Mouse (Mus musculus) spleen, adult 18-20 months (tissue): ENCODE data around the gene Eps8l2.

Source experiments
- DNase-seq, 2 experiments: peaks; one replicate each; pipeline ENCODE4 v3.0.0; 2022; ENCODE audit warnings: mixed read lengths in 2 of 2

The Eps8l2 gene

DNA sequence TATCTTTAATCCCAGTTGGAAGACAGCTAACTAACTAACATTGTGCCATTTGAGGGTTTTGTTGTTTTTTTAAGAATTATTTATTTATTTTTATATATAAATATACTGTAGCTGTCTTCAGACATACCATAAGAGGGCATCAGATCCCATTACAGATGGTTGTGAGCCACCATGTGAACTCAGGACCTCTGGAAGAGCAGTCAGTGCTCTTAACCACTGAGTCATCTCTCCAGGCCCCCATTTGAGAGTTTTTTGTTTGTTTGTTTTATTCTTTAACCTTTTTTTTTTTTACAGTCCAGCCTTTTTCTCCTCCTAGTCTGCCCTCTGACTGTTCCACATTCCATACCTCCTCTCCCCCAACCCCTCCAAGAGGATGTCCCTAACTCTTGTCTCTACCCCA lies 8.0 kb upstream of the Eps8l2 start:
- DNase-seq: no peak

DNA sequence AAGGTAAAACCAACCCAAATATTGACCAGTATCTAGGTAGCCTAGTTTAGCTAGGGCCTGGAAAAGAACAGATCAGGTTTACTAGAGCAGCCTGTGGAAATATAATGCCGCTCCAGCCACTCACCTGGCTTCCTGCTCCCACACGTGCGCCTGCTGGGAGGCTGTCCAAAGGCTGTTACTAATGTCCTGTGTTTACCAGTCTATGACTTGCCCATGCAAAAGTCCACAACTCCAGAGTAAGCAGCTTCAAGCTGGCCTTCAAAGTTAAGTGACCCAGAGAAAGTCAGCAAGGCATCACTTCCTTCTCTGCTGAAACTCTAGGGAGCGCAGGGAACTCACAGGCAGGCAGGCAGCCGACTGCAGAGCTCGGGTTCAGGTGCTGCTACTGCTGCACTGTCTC lies 6.7 kb upstream of the Eps8l2 start:
- DNase-seq: no peak

DNA sequence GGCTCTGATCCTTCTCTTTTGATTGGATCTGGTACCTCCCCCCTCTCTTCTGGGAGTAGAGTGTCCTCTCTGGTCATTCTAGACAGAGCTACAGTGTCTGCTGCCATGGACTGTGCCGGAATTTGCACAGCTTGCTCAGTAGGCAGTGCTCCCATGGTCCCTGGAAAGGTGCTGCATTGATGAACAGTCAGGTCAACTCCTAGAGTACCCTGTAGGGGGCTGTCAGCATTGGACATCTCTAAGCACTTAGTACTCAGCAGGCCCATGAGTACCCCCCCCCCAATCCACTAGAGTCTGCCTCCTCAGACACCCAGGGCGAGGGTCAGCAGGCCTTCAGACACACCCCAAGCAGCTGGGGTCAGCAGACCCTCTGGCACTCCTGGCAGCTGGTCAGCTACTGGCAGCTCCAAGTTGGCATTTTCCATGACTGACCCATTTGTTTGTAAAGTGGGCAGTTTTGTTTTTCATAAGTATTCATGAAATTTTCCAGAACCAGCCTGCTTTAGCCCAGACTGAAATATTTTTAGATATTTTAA lies 3.6 kb upstream of the Eps8l2 start:
- DNase-seq: no peak

GRCm38 (mm10) chr7:141335682-141336081 lies 3.0 kb upstream of the Eps8l2 start:
- no peak for DNase-seq

DNA sequence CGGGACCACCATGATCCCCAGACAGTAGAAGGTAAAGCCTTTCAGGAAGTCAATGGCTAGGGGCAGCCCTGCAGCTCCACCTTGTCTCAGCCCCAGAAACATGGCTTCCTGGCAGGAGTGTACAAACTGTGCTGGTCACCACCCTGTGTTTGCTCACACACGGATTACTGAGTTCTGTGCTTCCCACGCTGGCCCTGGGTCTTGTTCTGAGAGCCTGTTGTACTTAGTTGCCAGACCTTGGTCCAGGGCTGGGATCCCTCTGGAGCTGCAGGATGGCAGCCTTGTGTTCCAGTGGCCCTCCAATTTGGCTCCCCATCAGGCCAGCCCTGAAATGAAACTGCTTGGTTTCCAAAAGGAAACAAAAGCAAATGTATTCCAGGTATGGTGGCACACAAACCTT lies 2.4 kb upstream of the Eps8l2 start:
- no peak for DNase-seq

GRCm38 (mm10) chr7:141337716-141338416 lies 814 bp upstream of the Eps8l2 start:
- DNase-seq: no peak

DNA sequence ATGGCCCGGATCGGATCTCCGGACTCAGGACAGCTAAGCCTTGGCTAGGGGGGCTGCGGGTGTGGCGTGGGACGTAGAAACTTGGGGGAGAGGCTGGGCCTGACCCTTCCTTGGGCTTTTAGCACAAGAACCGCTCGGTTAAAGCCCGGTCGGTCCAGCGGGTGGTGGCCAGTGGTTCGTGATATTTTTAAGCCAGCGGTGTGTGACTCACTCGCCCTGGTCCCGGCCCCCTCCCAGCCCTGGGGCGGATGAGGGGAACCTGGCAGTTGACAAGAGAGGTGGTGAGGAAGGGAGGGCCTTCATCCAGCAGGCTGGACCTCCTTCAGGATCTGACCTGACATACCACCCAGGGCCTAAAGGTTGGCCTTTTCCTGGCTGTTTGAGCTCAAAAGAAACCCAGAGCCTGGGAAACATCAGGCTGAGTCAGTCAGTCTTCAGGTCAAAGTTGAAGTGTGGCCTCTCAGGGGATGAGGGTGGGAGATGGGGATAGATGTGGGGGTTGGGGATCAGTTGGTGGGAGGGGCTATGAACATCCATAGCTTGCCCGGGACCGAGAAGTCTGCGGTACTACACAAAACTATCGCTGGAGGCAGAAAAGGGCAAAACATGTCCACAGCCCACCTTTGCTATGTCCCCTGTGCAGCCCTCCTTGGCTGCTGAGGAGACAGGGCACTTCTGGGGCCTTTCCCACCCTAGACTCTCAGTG lies 688 bp downstream of the Eps8l2 start:
- DNase-seq: no peak

GRCm38 (mm10) chr7:141340023-141340422 lies 1.3 kb downstream of the Eps8l2 start:
- no peak for DNase-seq

DNA sequence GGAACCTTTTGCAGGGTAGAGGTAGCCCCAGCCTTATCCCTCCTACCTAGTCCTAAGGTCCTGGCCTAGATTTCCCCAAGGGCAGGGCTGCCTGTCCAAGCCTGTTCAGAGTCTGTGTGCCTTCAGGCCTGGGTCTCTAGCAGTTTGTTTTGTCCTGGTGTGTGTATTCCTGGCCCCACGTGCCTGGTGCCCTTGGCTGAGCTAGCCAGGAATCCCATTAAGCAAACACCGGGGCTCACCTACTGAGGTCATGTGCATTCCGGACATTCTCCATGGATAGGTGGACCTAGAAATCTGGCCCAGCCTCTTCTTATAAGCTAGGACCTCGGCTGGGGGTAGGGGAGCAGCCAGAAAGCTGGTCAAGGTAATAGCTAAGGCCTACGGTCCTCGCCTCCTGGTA lies 1.8 kb downstream of the Eps8l2 start:
- DNase-seq: no peak

- DNase-seq: no peak
Measured at GRCm38 (mm10) chr7:141341689-141342226, 3.1 kb downstream of the Eps8l2 start.

GRCm38 (mm10) chr7:141343230-141343629 lies 4.5 kb downstream of the Eps8l2 start:
- no peak for DNase-seq

- DNase-seq: no peak
Measured at GRCm38 (mm10) chr7:141343696-141344095, 5.0 kb downstream of the Eps8l2 start.

DNA sequence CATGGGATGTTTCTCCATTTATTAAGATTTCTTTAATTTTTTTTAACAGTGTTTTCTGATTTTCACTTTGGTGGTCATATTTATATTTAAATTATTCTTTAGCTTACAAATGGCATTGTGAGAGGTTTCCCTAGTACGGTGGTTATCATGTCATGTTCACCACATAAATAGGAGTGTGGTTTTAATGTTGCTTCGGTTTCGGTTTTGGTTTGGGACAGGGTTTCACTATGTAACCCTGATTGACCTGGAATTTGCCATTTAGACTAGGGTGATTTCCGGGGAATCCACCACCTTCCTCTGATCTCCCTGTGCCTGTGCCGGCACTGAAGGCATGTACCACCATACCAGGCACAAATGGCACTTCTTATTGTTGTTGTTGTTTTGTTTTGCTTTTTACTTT lies 6.1 kb downstream of the Eps8l2 start:
- DNase-seq: no peak

- no peak for DNase-seq
Measured at GRCm38 (mm10) chr7:141351061-141351460, 12.4 kb downstream of the Eps8l2 start.

- DNase-seq: no peak
Measured at GRCm38 (mm10) chr7:141355051-141355450, 16.4 kb downstream of the Eps8l2 start.

DNA sequence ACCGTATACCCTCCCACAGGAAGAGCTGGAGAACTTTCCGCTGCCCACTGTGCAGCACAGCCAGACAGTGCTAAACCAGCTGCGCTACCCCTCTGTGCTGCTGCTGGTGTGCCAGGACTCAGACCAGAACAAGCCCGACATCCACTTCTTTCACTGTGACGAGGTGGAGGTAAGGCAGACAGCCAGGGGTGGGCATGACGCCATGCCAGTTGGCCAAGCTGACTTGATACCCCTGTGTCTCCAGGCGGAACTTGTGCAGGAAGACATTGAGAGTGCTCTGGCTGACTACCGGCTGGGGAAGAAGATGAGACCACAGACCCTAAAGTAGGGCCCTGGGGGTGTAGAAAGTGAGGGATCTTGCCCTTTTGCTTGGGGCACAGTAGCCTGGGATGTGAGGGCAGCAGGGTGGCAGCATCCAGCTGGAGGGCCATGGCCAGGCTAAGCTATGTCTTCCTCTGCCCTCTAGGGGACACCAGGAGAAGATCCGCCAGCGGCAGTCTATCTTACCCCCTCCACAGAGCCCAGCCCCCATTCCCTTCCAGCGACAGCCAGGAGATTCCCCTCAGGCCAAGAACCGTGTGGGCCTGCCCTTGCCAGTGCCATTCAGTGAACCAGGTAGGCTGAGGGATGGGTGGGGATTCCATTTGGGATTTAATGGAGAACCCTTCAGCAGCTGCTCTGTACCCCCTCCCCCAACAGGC lies 17.1 kb downstream of the Eps8l2 start:
- no peak for DNase-seq

DNA sequence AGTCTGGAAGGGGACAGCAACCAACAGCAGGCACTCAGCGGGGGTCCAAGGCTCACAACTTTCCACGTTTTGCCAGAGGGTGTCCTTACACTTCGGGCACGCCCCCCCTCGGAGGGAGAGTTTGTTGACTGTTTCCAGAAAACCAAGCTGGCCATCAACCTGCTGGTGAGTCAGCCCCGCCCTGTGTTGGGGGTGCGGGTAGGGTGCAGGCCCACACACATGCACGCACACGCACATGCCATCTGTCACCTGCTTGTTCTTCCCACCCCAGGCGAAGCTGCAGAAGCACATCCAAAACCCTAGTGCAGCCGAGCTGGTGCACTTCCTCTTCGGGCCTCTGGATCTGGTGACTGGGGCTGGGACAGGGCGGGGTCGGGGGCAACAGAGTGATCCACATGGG lies 18.3 kb downstream of the Eps8l2 start:
- no peak for DNase-seq

DNA sequence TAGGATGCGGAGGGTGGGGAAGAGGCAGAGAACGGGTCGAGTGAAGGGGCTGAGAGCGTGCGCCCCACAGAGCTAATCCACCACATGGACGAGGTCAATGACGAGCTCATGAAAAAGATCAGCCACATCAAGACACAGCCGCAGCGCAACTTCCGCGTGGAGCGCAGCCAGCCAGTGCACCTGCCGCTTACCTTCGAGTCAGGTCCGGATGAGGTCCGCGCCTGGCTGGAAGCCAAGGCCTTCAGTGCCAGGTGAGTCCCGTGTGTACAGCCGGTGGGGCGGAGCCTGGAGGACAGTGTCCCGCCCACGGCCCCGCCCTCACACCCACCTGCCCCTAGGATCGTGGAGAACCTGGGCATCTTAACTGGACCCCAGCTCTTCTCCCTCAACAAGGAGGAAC lies 22.8 kb downstream of the Eps8l2 start:
- peak; percentile 32 to 39 for DNase-seq

- peak; percentile 27 to 73 for DNase-seq
Measured at GRCm38 (mm10) chr7:141363106-141363751, 24.5 kb downstream of the Eps8l2 start.

- no peak for DNase-seq
Measured at GRCm38 (mm10) chr7:141363752-141364125, 25.1 kb downstream of the Eps8l2 start.

DNA sequence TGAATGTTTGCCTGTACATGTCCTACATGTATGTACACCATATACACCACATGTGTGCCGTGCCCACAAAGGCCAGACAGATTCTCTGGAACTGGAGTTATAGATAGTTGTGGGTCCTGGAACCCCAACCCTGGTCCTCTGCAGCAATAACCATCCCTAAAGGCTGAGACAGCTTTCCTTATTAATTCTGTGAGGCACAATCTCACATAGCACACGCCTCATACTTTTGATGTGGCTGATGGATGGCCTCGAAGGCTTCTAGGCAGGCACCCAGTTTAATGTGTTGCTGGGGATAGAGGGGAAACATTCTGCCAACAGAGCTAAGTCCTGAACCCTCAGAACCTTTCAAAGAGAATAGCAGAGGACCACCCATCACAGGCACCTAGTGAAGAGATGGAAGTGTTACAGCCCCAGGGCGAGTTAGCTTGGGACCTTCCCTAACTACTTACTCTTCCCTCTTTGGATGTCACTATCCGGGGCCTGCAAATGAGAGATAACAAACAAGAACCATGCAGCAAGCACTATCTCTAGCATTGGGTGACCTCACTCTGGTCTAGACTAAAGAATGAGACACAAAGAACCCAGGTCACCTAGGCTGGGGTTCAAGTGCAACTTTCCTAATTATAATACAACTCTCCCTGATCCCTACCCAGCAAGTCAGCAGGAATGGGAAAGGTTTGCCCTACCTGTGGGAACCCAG lies 25.8 kb downstream of the Eps8l2 start:
- no peak for DNase-seq

DNA sequence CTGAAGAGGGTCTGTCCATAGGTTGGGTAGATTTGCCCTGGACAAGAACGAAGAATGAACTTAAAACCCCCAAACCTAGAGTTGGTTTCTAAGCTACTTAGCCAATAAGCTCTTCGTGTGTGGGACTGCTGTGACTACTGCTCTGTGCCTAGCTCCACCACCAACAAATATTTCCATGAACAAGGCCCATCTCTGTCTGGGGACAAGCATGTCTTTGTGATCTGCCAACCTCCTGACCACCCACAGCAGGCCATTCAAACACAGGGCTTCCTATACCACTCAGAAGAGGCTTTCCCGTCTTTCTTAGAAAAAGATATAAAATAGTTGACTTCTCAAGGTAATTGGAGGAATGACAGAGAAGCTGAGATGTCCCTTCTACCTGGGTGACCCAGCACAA lies 26.4 kb downstream of the Eps8l2 start:
- DNase-seq: no peak
